Mouse (Mus musculus) kidney, postnatal 4 days (tissue): Measurements from ENCODE around the gene Aifm1.
"Not testable (repeated sequence)": the region's sequence is repeated elsewhere in the genome, so short reads cannot be mapped to it uniquely, and the experiment has no call there.

Source experiments
- DNase-seq, 2 experiments: peaks; one replicate each; pipeline ENCODE4 v3.0.0; 2021; ENCODE audit warnings: mixed read lengths in 2 of 2

Gene Aifm1

DNA sequence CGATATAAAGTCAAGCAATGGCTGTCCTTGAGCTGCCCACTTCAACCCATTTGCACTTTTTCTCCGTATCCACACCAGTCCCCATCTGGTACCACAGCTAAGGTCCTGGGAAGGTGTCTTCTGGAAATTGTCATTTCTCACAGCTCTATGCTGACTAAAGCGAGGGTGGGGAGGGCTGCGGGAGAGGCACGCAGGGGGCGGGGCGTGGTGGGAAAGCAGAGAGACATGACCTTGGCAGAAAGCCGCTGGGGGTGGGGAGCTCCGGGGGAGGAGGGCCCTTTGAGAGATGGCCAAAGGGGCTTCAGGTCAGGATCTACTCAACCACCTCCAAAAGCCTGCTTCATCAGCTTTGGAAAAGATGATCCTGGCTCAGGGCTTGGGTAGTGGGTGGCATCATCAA, 58.3 kb downstream of the Aifm1 start:
- DNase-seq: peak; percentile 34 to 38

DNA sequence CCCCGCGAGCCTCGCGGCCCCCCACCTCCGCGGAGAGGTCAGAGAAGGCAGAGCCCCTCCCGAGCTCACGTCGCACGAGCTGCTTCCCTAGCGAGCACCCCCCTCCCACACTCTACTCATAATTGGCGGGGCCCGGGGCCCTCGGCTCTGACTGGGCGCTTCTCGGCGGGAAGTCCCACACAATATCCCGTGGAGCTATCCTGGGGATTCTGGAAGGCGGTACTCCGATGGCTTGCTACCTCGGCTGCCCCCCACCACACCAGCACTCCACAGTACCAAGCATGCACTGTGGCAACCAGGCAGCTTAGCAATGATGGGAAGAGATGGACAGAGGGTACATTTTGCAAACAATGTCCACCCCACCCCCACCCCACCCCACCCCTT, 58.9 kb downstream of the Aifm1 start:
- DNase-seq: no peak

DNA sequence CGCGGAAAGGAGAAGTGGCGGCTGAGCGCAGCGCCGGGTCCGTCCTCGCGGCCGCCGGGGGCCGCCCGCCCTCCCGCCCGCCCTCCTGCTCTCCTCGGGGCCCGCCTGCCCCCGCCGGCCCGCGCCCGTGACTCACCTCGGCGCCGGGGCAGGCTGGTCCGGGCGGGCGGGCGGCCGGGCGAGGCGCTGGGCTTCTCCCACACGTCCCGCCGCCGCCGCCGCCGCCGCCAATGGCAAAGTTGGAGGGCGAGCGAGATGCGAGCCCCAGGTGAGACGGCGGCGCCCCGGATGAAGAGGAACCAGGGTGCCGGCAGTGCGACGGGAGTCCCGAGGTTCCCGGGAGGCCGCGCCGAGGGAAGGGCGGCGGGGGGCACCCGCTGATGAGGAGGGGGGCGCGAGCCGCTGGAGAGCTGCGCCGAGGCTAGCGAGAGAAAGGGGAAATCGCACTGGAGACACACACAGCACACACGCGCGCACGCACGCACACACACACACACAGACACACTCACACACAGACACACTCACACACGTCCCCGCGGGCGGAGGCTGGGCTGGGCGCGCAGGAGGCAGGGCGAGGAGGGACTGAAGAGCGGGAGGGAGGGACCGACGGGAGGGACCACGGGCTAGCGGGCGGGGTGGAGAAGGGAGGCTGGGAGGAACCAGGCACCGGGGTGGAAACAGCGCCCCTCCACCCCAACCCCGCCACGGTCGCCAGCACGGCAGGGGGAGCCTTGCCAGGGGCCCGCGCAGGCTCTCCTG, 59.4 kb downstream of the Aifm1 start:
- peak; percentile 76 to 84 for DNase-seq

DNA sequence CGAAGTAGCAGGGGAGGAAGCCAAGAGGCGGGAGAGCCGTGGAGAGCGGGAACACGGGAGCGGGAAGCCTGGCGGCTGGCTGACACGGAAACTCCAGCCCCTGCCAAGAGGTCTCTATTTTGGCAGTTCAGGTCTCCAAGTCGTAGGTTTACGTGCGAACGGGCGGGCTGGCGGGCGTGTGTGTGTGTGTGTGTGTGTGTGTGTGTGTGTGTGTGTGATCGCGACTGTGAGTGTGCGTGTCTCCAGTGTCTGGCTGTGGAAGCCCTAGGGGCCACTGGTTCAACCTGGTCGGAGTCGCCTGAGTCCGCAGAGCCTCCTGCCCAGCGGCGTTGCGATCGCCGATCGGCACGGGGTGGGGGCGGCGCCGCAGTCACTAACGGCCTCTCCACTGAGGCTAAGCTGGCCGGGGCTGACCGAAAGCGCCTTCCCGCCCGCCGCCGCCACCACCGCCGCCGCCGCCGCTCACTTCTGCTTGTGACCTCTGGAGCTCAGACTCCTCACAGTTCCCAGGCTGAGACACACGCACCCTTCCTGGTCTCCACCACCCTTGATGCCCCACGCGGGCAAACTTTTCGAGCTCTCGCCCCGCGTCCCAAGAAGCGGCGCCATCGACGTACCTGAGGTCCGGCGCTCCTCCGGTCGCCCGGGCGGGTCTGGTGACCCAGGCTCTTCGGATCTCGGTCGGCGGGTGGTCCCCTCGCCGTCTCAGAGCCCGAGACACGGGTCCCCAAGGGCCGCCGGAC, 60.3 kb downstream of the Aifm1 start:
- peak; percentile 43 to 61 for DNase-seq

DNA sequence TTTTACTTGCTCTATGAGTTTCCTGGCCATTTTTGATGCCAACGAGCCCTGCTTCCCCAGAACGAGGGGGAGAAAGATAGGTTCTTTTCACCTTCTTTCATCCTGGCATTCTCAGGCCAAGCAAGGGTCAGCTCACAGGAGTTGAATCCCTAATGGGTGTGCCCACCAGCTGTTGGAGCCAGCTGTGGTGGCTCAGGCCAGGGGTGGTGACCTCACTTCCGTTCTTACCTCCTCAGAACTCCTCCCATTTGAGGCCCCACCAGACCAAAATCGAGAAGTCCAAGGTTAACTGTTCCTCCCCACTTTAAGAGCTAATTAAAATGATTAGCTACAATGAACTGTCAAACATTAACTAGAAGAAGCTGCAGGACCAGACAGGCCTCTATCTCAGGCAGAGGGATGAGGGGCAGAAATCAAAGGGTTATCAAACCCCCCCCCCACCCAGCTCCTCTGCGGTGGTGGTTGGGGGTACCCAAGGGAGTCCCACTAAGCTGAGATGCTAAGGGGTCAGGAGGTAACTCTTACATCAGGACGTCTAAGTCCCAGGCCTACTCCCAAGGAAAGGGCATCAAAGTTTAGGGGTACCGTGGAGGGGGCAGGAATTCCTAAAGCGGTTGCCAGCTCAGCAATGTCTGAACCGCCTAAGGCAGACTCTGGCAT, 61.0 kb downstream of the Aifm1 start:
- peak; percentile 31 to 53 for DNase-seq

DNA sequence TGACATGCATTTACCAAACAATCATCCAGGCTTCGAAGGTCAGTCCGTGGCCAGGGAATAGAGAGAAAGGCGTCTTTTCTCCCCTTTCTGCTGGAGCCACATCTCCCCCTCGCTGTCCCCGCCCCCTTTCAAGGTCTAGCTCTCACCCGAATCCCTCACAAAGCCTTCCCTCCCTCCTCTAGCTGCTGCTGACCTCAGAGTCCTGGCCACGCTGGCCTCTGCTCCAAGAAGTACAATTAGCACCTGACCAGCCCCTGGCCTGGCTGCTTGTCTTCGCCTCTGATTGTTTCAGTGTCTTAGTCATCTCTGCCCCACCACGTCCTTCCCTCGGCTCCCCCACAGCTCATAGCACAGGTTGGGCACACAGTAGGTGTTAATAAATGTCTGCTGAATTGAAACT, 63.7 kb downstream of the Aifm1 start:
- peak; percentile 13 to 33 for DNase-seq

DNA sequence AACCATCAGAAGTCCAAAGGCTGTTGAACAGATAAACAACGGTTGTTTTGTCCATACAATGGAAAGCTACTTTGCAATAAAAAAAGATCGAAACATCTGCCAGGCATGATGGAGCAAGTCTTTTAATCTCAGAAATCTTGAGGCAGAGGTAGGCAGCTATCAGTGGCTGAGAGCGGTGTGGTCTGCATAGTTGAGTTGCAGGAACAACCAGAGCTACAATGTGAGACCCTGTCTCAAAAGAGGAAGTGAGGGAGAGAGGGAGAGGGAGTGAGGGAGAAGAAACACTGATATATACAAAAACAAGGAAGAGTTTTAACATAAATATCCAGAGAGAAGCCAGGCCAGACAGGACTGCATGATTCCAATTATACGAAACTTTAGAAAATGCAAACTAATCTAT, 68.7 kb downstream of the Aifm1 start:
- no peak for DNase-seq

DNA sequence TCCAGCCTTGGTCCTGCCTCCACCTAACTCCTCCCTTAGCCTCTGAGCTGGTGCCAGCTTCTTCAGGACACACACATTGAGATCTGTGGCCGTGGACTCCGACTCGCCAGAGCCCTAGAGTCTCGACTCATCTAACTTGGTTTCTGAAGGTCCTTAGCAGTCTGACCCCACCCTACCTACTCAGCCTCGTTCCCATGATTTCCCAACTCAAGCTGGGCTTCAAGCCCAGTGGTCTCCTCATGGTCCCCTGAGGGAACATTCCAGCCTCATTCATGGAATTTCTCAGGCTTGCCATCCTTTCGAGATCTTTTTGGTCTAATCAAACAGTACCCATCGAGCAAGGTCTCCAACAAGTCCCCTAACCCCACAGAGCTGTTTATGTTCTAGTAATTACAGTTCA, 71.4 kb downstream of the Aifm1 start:
- no peak for DNase-seq

DNA sequence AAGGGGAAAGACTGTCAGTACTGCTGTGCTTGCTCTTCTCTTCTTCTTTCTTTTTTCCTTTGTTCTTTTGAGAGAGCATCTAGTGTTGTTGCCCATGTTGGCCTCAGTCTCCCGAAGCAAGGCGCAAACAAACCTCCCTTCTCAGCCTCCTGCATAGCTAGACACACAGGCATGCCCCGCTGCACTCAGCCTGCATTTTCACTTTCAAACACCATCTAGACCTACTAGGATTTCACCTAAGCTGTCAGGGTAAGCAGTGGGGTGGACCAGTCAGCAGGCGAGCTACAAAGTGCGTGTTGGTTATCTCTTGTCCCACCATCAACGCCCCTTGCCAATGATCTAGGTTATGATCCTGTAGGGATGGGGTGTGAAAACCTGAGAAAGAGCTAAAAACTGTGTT, 71.8 kb downstream of the Aifm1 start:
- no peak for DNase-seq

DNA sequence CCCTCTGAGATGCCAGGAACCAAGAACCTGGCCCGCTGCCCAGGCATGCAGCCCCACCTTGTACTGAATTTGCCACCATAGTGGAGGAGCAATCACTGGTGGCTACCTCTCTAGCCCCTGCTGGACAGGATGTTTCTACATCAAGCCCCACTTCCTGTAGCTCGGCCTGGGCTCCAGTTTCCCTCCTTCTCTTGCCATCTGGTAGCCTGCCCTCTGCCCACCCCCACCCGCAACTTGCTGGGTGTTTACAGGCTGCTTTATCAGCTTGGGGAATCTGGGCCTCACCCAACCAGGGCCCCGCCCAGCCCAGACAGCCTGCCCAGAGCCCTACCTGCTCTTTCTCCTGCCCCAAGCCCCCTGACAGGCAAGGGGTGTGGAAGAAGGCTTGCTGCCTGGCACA, 74.3 kb downstream of the Aifm1 start:
- peak; percentile 21 to 32 for DNase-seq

DNA sequence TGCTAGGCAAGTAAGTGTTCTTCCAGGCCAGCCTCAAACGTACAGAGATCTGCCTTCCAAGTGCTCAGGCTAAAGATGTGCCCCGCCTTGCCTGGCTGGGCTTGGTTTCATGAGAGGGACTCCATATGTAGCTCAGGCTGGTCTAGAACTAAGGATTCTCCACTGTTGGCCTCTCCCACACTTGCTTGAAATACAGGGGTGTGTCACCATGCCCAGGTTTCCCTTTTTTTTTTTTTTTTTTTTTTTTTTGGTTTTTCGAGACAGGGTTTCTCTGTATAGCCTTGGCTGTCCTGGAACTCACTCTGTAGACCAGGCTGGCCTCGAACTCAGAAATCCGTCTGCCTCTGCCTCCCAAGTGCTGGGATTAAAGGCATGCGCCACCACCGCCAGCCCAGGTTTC, 77.3 kb downstream of the Aifm1 start:
- DNase-seq: not testable (repeated sequence)

DNA sequence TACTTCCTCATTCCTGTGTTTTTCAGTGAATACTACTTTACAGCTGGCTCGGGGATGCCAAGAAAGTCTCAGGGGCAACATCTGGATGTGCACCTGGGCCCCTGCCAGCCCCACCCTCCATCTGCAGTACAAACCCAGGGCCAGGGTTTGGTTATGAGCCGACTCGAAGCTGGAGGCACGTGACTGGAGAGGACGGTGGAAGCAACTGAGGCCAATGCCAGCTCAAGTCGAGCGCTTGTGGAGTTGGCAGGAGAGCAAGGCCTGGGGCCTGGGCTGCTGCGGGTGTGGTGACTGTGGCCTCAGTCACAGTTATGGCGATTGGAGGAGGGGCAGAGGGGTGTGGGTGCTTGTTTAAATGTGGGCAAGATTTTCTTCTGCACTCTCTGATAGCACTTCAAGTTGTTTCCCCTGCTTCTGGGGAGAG, 77.9 kb downstream of the Aifm1 start:
- DNase-seq: no peak

DNA sequence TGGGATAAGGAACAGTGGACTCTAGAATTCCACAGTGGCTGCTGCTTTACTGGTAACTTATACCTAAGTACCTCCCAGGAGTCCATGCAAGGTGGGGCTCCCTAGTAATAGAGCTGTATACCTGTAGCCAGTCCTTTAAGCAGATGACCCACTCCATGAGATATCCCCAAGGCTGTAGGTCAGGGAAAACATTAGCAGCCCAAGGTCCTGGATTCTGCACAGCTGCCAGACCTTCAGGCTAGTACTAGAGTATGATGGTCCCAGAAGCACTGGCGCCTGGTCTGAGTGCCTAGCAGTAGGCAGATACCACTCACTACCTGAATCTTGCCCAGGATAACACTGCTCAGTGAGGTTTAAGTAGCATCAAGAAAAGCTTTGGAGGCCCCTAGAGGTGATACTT, 79.1 kb downstream of the Aifm1 start:
- no peak for DNase-seq

DNA sequence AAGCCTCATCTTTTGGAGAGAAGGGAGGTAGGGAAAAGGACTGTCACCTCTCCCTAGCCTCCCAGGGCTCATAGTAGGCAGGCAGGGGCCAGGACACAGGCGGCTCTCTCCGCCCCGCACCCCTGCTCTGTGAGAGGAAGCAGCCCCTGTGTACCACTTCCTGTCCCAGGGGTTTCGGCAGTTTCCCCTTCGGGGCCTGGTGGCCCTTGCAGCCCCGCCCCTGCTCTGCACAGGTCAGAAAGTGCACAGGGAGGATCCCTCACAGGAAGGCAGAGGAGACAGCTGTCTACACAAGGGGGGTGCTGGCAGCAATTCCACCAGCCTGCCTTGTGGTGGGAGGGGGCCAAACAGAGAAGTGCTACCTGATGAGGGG, 79.8 kb downstream of the Aifm1 start:
- peak; percentile 39 to 62 for DNase-seq

DNA sequence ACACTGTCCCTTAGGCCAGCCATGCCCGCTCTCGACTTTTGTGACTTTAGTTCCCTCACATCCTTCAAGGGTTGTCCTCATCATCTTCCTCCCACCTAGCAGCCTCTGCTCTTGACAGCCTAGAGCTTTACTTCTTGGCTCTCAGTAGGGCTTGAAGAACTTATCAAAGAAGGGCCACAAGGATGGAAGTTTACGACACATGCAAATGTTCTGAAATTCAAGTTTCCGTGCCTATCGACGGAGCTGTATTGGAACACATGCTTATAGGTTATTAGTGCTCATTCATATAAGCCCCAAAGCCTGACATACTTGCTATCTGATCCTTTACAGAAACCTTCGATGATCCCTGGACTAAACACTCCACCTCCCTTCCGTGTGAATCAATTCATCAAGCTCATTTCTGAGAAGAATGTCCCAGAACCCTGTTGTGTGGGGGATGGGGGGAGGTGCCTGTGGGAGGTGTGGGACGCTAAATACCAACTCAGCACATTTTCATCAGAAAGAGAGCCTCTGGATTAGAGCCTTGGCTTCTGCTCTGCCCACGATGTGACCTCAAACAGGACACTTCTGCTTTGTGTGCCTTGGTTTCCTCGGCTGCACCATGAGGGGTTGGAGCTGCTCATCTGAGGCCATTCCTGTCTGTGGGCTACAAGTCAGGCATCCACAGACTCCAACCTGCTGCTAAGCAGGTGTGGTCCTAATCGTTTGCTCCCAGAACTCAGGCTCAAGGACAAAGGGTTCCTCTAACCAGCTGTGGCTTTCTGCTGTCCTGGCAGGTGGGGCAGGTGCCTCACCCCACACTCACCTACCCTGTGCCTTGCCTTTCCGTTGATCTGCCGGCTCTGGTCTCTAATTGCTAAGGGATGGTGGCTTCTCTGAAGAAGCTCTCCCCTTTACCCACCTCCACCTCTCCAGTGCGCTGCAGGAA, 80.5 kb downstream of the Aifm1 start:
- DNase-seq: peak in 1 of 2 experiments; percentile 49

DNA sequence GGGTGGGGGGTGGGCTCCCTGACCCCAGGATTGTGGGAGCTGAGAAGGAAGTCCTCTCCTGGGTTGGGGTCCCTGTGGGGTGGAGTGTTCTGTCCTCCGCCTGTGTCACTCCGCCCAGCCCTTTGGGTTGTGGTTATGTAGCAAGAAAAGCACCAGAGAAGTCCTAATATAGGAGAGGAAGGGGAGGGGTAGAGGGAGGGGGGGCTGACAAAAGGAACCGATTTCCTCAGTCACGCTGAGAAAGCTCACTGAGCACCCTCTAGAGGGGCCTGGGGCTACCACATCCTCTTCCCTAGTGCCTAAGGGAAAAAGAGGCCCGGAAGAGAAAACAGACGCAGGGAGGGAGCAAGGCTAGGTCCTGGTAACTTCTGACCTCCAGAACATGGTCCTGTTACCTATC, 83.8 kb downstream of the Aifm1 start:
- peak; percentile 43 to 57 for DNase-seq

DNA sequence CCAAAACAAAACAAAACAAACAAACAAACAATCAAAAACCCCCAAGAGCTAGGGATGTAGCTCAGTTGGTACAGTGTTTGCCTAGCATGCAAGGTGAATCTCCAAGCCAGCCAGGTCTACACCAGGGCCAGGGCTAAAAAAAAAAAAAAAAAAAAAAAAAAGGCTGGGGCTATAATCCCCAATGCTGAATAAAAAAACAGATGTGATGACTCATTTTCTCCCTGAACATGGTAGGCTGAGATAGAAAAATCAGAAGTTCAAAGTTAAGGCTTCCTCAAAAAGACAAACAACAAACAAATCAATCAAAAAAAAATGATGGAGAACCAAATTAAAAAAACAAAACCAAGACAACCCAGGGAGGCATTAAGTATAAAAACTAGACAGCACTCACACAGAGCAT, 84.3 kb downstream of the Aifm1 start:
- DNase-seq: no peak

DNA sequence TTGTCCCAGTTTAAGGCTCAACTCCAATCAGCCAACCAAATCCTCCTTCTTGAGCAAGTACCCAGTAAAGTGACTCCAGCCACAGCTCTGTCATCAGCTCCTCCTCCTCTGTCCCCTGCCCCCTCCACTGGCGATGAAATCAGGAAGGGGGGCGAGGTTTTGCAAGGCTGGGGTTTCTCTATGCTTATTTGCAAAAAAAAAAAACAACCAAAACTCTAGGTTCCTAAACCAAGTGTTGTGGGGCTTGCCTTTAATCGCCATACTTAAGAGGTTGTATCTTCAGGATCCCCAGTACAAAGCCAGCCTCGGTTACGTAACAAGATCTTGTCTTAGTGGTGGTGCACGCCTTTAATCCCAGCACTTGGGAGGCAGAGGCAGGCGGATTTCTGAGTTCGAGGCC, 84.7 kb downstream of the Aifm1 start:
- no peak for DNase-seq

DNA sequence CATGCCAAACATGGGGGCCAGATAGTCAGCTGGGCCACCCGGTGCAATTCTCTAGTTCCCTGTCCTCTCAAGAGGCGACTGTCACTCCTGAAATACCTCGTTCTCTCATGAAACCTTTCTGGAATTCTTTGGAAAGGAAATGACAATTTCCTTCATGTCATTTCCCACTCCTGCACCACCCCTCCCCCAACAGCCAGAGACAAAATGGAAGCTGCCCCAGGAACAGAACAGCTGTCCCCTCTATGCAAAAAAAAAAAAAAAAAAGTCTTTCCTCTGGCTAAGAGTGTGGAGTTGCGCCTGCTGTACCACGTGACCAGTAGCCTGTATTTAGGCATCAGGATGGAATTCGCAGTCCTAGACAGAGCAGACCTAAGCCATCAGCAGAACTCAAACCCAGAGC, 85.1 kb downstream of the Aifm1 start:
- DNase-seq: peak in 1 of 2 experiments; percentile 56

DNA sequence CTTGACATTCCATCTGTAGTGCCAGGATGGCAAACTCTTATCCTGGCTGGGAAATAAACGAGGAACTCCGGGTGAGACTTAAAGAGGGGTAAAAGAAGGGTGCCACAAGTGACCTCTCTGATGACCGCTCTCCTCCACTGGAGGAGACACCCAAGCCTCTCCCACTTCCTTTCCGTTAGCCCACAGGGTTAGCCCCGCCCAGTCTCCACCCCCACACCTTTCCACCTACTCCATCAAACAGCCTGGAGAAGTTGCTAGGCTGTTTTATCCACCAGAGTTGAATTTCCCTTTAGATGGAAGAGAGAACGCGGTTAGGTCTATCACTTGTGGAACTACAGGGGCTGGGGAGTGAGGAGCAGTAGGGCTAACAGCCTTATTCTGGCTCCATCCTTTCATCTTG, 88.1 kb downstream of the Aifm1 start:
- DNase-seq: peak; percentile 30 to 47
